Mouse (Mus musculus) large intestine, adult 2 months (tissue): ENCODE data around the gene Olfr1204. TPM values are rescaled to one million over a fixed set of nuclear protein-coding genes. Genes with fewer than 3 reads are reported as not detected.

Experiments
- DNase-seq: peaks from one replicate; pipeline ENCODE4 v3.0.0-alpha.2; 2012; ENCODE audit warnings: low read depth, low spot score
- WGBS: fragments of 180-500 bp; shearing (Covaris S2); methylation state at CpG from one replicate; pipeline ENCODE4 v1.1.7; 2018; 5-methylcytosine and 5-hydroxymethylcytosine counted together
- polyA plus RNA-seq: library from polyadenylated mRNA; depleted of rRNA; stranded (reverse); fragments of >200 nt; gene quantifications from 2 replicates; pipeline ENCODE4 v1.2.3, GENCODE M21; 2012; rRNA removed

Gene Olfr1204
- not detected in 2 replicates for polyA plus RNA-seq

GRCm38 (mm10) chr2:88848992-88849391 is at the start of gene Olfr1204:
Olfr1204 (plus strand) TSS chr2:88849292.
- 82% methylated on average over 1 of the region's 1 CpGs for WGBS
- no peak for DNase-seq

GRCm38 (mm10) chr2:88814196-88814595 is 34.9 kb upstream of the Olfr1204 start, which contains the start of gene Olfr1202:
Olfr1202 (plus strand) TSS chr2:88814496.
- no peak for DNase-seq
- 71% methylated on average over 1 of the region's 1 CpGs for WGBS

- 76% methylated on average over 2 of the region's 2 CpGs for whole genome bisulfite sequencing
- DNase-seq, result no peak
Observed at GRCm38 (mm10) chr2:88829437-88829836, 19.7 kb upstream of the Olfr1204 start, which contains the start of gene Olfr1205. Olfr1205 (plus strand) TSS chr2:88829737.

- 27% methylated on average over 2 of the region's 2 CpGs for WGBS
- DNase-seq, result no peak
Observed at GRCm38 (mm10) chr2:88838477-88838876, 10.6 kb upstream of the Olfr1204 start.

GRCm38 (mm10) chr2:88862931-88863330 is 13.8 kb downstream of the Olfr1204 start, which contains the start of gene Olfr1206:
Olfr1206 (plus strand) TSS chr2:88863231.
- DNase-seq, result no peak
- WGBS, result 77% methylated on average over 2 of the region's 2 CpGs

GRCm38 (mm10) chr2:88902211-88902610 is 53.1 kb downstream of the Olfr1204 start, which contains the start of gene Olfr1208:
Olfr1208 (minus strand) TSS chr2:88902311.
- no peak for DNase-seq

Other genes with a start within 250 kb of the Olfr1204 start
- not detected in 2 replicates for gene Olfr1191-ps1, start 208.8 kb upstream of the Olfr1204 start, polyA plus RNA-seq
- gene Olfr1192-ps1, start 200.8 kb upstream of the Olfr1204 start, polyA plus RNA-seq, result not detected in 2 replicates
- not detected in 2 replicates for gene Olfr1193, start 173.7 kb upstream of the Olfr1204 start, polyA plus RNA-seq
- gene Olfr1195, start 160.1 kb upstream of the Olfr1204 start, polyA plus RNA-seq, result not detected in 2 replicates
- not detected in 2 replicates for gene Olfr1196, start 144.7 kb upstream of the Olfr1204 start, polyA plus RNA-seq
- gene Olfr1197, start 116.9 kb upstream of the Olfr1204 start, polyA plus RNA-seq, result not detected in 2 replicates
- gene Olfr1198, start 97.9 kb upstream of the Olfr1204 start, polyA plus RNA-seq, result not detected in 2 replicates
- not detected in 2 replicates for gene Olfr1199, start 88.8 kb upstream of the Olfr1204 start, polyA plus RNA-seq
- gene Olfr1200, start 78.8 kb upstream of the Olfr1204 start, polyA plus RNA-seq, result not detected in 2 replicates
- not detected in 2 replicates for gene Olfr1201, start 56.3 kb upstream of the Olfr1204 start, polyA plus RNA-seq
- gene Olfr1202, start 34.8 kb upstream of the Olfr1204 start, polyA plus RNA-seq, result not detected in 2 replicates
- gene Olfr1205, start 19.6 kb upstream of the Olfr1204 start, polyA plus RNA-seq, result not detected in 2 replicates
- not detected in 2 replicates for gene Olfr1206, start 13.9 kb downstream of the Olfr1204 start, polyA plus RNA-seq
- not detected in 2 replicates for gene Olfr1208, start 53.0 kb downstream of the Olfr1204 start, polyA plus RNA-seq
- gene Olfr1209, start 65.9 kb downstream of the Olfr1204 start, polyA plus RNA-seq, result not detected in 2 replicates
- gene Olfr1211, start 88.8 kb downstream of the Olfr1204 start, polyA plus RNA-seq, result not detected in 2 replicates
- gene Olfr1212, start 104.7 kb downstream of the Olfr1204 start, polyA plus RNA-seq, result not detected in 2 replicates
- not detected in 2 replicates for gene Gm13762, start 131.0 kb downstream of the Olfr1204 start, polyA plus RNA-seq
- not detected in 2 replicates for gene Olfr1214, start 143.4 kb downstream of the Olfr1204 start, polyA plus RNA-seq
- gene Olfr1215, start 157.7 kb downstream of the Olfr1204 start, polyA plus RNA-seq, result not detected in 2 replicates
- not detected in 2 replicates for gene Olfr1216, start 169.0 kb downstream of the Olfr1204 start, polyA plus RNA-seq
- not detected in 2 replicates for gene Olfr1217, start 182.8 kb downstream of the Olfr1204 start, polyA plus RNA-seq
- gene Olfr1218, start 211.9 kb downstream of the Olfr1204 start, polyA plus RNA-seq, result not detected in 2 replicates
- not detected in 2 replicates for gene Olfr1219, start 234.2 kb downstream of the Olfr1204 start, polyA plus RNA-seq